ENCODE assay signal across 27 mouse cellular contexts in the genomic region with DNA sequence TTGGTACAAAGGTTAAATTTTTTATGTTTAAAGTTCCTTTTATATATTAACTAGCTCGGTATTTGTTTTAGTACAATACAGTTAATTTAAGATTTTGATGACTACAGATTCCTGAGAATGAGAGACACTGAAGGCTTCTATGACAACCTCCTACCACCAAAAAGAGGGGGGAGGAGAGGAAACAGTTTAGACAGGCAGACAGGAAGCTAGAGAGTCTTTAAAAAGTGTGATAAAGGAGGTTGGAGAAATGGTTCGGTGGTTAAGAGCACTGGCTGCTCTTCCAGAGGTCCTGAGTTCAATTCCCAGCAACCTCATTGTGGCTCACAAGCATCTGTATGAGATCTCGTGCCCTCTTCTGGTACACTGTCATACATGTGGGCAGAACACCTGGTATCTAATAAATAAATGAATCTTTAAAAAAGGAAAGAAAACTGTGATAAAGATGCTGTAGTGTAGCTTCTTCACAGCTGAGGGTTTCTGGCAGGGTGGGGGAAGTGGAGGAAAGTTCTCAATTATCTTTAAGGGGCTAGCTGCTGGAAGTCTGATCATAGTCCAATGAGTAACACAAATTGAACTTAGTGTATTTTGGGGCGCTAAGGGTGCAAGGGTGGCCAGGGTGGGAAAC. TPM values are rescaled to one million over a fixed set of nuclear protein-coding genes. Genes with fewer than 3 reads are reported as not detected.
DNase-seq lines count a peak whose midpoint lies in the region; ATAC-seq and TF ChIP-seq lines count a peak whose summit lies in the region.
"Had no signal": no experiment of that assay in that cellular context is flagged by ENCODE, and none has a peak within 500 bp of the region (broad histone marks: within the 10 kb centered on the region; RNA-seq: fewer than 3 reads in every experiment).

No protein-coding gene starts in this region.

- peak; percentile 69 for ATAC-seq in common myeloid progenitor, adult 5-6 weeks (replicated peaks; ENCODE audit: low read depth, poor library complexity, severe bottlenecking)
- ATAC-seq: forebrain, postnatal 0 days had no signal

- H3K4me3 ChIP-seq in gastrocnemius, adult 2 months, result no peak overlapping the region
- H3K4me3 ChIP-seq: embryonic facial prominence, embryonic 10.5 days; embryonic facial prominence, embryonic 15.5 days; forebrain, embryonic 12.5 days; hindbrain, embryonic 12.5 days; left cerebral cortex, adult 2 months; limb, embryonic 13.5 days; midbrain, embryonic 12.5 days had no signal

- intact Hi-C loops in gastrocnemius, adult 2 months (cut with DNase I), result no loop called here
- intact Hi-C loops in left cerebral cortex, postnatal 10 days (cut with DNase I), result no loop called here

- no peak for TF ChIP-seq CTCF in gastrocnemius, adult 2 months (IDR thresholded peaks at IDR 0.05)

- DNase-seq in gastrocnemius, adult 2 months, result no peak
- no peak for DNase-seq in gastrocnemius, postnatal 25 days
- peak; percentile 47 for DNase-seq in CD4-positive, CD25-positive, alpha-beta regulatory T cell, adult 2 months (ENCODE audit: low read depth, low spot score)
- peak; percentile 16 for DNase-seq in naive thymus-derived CD4-positive, alpha-beta T cell, adult 2 months (ENCODE audit: low read depth)
- no peak for DNase-seq in adrenal gland, adult 2 months
- DNase-seq in left cerebral cortex, postnatal 10 days (ENCODE audit: extremely low spot score in 1 of 2, low spot score in 2 of 2), result no peak
- DNase-seq: adrenal gland, postnatal 25 days; cerebellum, adult 18-20 months; cerebellum, postnatal 14 days; forebrain, postnatal 0 days; gastrocnemius, postnatal 14 days; heart, adult 11 months; heart, postnatal 36 days; kidney, adult 11 months; kidney, postnatal 14 days; lung, embryonic 14.5 days; lung, postnatal 14 days; thymus, adult 2 months had no signal

- H3K27ac ChIP-seq in gastrocnemius, adult 2 months, result peak overlapping the region; percentile 79
- H3K27ac ChIP-seq: embryonic facial prominence, embryonic 10.5 days; embryonic facial prominence, embryonic 15.5 days; forebrain, embryonic 12.5 days; hindbrain, embryonic 12.5 days; left cerebral cortex, adult 2 months; limb, embryonic 13.5 days; liver, embryonic 14.5 days; midbrain, embryonic 12.5 days had no signal

RNA-seq across cellular contexts. Expression of a gene that starts 55.6 kb away (rescaled TPM):
- 10 to 100 TPM; 39.5 to 62.2 TPM for total RNA-seq in gastrocnemius, adult 2 months (2021)
- total RNA-seq in gastrocnemius, postnatal 25 days (2021), result 10 to 100 TPM; 38.3 to 48.3 TPM
- total RNA-seq in common myeloid progenitor, adult 5-6 weeks (2017), result 29.2 and 34.1 TPM in 2 replicates
- total RNA-seq in adrenal gland, adult 2 months (2021), result 10 to 100 TPM; 36.4 to 46.6 TPM
- 5.1 and 7.5 TPM in 2 replicates for polyA plus RNA-seq in adrenal gland, adult 2 months (2012; rRNA removed)
- total RNA-seq in left cerebral cortex, postnatal 10 days (2021), result 100 to 1,000 TPM; 120 to 124 TPM

Comparison
In these comparisons a context has a peak if more than half of its experiments do, and no peak if none do; other contexts are left out.
1. DNase-seq: peak in CD4-positive, CD25-positive, alpha-beta regulatory T cell, adult 2 months (single experiment) and naive thymus-derived CD4-positive, alpha-beta T cell, adult 2 months (single experiment); none in gastrocnemius, adult 2 months (single experiment), gastrocnemius, postnatal 25 days (single experiment), adrenal gland, adult 2 months (single experiment) and left cerebral cortex, postnatal 10 days (0 of 2).